13 mouse cellular contexts compared by ENCODE assay signal in genomic region chr16:44833189-44833588, GRCm38 (mm10). TPM values are rescaled to one million over a fixed set of nuclear protein-coding genes. Genes with fewer than 3 reads are reported as not detected.
"Had no signal": no experiment of that assay in that cellular context is flagged by ENCODE, and none has a peak within 500 bp of the region (broad histone marks: within the 10 kb centered on the region; RNA-seq: fewer than 3 reads in every experiment).

No protein-coding gene starts in this region.

RNA-seq across cellular contexts. Expression of gene Cd200r4, which starts 21.7 kb away (rescaled TPM):
- total RNA-seq: layer of hippocampus, adult 2 months; layer of hippocampus, postnatal 14 days had no signal
- polyA plus RNA-seq: kidney, embryonic 14.5 days; limb, embryonic 12.5 days; neural tube, embryonic 11.5 days; neural tube, embryonic 15.5 days had no signal

RNA-seq across cellular contexts. Expression of gene Cd200r2, which starts 33.7 kb away (rescaled TPM):
- total RNA-seq: layer of hippocampus, adult 2 months; layer of hippocampus, postnatal 14 days; left cerebral cortex, adult 2 months; left cerebral cortex, postnatal 36 days had no signal
- polyA plus RNA-seq: kidney, embryonic 14.5 days; limb, embryonic 12.5 days; liver, embryonic 13.5 days; lung, embryonic 15.5 days; midbrain, embryonic 10.5 days; midbrain, embryonic 14.5 days; neural tube, embryonic 11.5 days; neural tube, embryonic 15.5 days; thymus, postnatal 0 days had no signal
